Mouse (Mus musculus) embryonic fibroblast, embryonic 13.5 days (primary cell): ENCODE measurements around the gene Itga11.

Experiments
- CTCF ChIP-seq: IDR thresholded peaks from 2 replicates; pipeline ENCODE4 v1.5.1; 2011; ENCODE audit warnings: mild to moderate bottlenecking, control low read depth, low read length, moderate library complexity, borderline replicate concordance; ENCODE audit not compliant: insufficient read depth
- POLR2A ChIP-seq: IDR thresholded peaks from 2 replicates; pipeline ENCODE4 v1.6.1; 2011; ENCODE audit warnings: low read depth, mild to moderate bottlenecking, control low read depth, low read length, moderate library complexity

DNA sequence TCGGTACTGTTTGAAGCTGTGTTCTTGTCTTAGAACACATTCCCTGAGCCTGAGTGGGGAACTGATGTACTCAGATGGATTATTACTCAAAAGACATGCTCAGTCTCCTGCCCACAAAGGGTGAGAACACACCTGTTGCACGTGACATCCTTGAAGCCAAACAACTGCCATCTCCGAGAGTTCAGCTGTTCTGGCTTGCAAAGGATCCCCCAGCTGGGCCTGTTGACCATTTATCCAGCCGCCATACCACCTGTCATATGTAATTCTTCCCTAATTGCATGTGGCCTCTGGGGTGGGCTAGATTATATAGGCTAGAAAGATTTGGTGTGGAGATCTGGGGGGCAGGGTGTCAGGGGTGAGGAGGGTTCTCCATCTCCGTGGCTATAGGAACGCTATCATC, 143.2 kb downstream of the Itga11 start:
- TF ChIP-seq CTCF, result no peak
- TF ChIP-seq POLR2A, result no peak
